ENCODE assay signal across 13 mouse cellular contexts in the genomic region with DNA sequence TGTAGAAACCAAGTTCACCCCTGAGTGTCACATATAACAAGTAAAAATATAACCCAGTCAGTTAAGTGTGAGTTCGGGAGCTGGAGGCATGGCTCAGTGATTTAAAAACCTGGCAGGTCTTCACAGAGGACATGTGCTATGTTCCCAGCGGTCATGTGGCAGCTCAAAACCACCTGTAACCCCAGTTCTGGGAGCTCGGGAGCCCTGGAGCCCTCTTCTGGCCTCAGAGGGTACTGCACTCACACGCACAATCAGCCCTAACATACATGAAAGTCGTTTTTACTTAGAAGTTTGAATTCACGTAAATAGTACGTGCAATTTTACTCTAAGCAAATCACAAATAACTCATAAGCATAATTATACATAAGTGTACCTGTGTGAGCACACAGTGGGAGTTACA.
A peak's percentile ranks its signal among the peaks of the same experiment; 100 is the strongest.
DNase-seq lines count a peak whose midpoint lies in the region; ATAC-seq and TF ChIP-seq lines count a peak whose summit lies in the region.
"Had no signal": no experiment of that assay in that cellular context is flagged by ENCODE, and none has a peak within 500 bp of the region (broad histone marks: within the 10 kb centered on the region; RNA-seq: fewer than 3 reads in every experiment).

No protein-coding gene starts in this region.

- H3K9me3 ChIP-seq in kidney, embryonic 15.5 days (replicated peaks) = no peaks in the 10 kb centered on the region
- H3K9me3 ChIP-seq in heart, embryonic 11.5 days (replicated peaks; ENCODE audit: control insufficient read depth, low read length) = no peaks in the 10 kb centered on the region
- H3K9me3 ChIP-seq: hindbrain, embryonic 13.5 days; midbrain, embryonic 13.5 days had no signal

- no peaks in the 10 kb centered on the region for H3K27me3 ChIP-seq in kidney, adult 2 months (replicated peaks; ENCODE audit: control insufficient read depth, insufficient read depth, low read length)
- H3K27me3 ChIP-seq in kidney, embryonic 15.5 days = no peaks in the 10 kb centered on the region
- H3K27me3 ChIP-seq in heart, embryonic 11.5 days (ENCODE audit: control insufficient read depth, insufficient read depth, low read length) = no peaks in the 10 kb centered on the region
- H3K27me3 ChIP-seq: hindbrain, embryonic 13.5 days; midbrain, embryonic 13.5 days had no signal

- DNase-seq in kidney, adult 2 months = no peak
- peak; percentile 13 for DNase-seq in thymus, postnatal 14 days
- no peak for DNase-seq in thymus, adult 18-20 months
- no peak for DNase-seq in spleen, postnatal 36 days (ENCODE audit: low spot score in 2 of 2)
- DNase-seq in adrenal gland, postnatal 14 days = no peak
- DNase-seq: adrenal gland, postnatal 36 days; kidney, postnatal 25 days; right cerebral cortex, postnatal 25 days had no signal

- no peak overlapping the region for H3K27ac ChIP-seq in kidney, adult 2 months (ENCODE audit: insufficient read depth, low read depth, low read length)
- no peak overlapping the region for H3K27ac ChIP-seq in kidney, embryonic 15.5 days
- no peak overlapping the region for H3K27ac ChIP-seq in bone marrow, adult 2 months (ENCODE audit: control insufficient read depth, insufficient read depth, low read depth, low read length, poor library complexity)
- H3K27ac ChIP-seq in heart, embryonic 11.5 days (ENCODE audit: low read depth, low read length) = no peak overlapping the region
- H3K27ac ChIP-seq: hindbrain, embryonic 13.5 days; midbrain, embryonic 13.5 days had no signal

- ATAC-seq in kidney, embryonic 15.5 days (replicated peaks; ENCODE audit: low FRiP score) = no peak
- ATAC-seq in heart, embryonic 11.5 days (replicated peaks; ENCODE audit: insufficient number of reproducible peaks, low FRiP score, low TSS enrichment) = no peak
- ATAC-seq: midbrain, embryonic 13.5 days had no signal

- H3K36me3 ChIP-seq in kidney, adult 2 months (ENCODE audit: control insufficient read depth, insufficient read depth, low read length) = no peaks in the 10 kb centered on the region
- H3K36me3 ChIP-seq in kidney, embryonic 15.5 days = no peaks in the 10 kb centered on the region
- H3K36me3 ChIP-seq in heart, embryonic 11.5 days (ENCODE audit: control insufficient read depth, insufficient read depth, low read length) = no peaks in the 10 kb centered on the region
- H3K36me3 ChIP-seq: hindbrain, embryonic 13.5 days; midbrain, embryonic 13.5 days had no signal

- H3K9ac ChIP-seq in kidney, embryonic 15.5 days = no peak overlapping the region
- no peak overlapping the region for H3K9ac ChIP-seq in heart, embryonic 11.5 days (ENCODE audit: low read depth, low read length)
- H3K9ac ChIP-seq: hindbrain, embryonic 13.5 days; midbrain, embryonic 13.5 days had no signal

- 0 out of 2 replicates have a peak, but pooled peaks have one; percentile 10 for TF ChIP-seq CTCF in kidney, adult 2 months (conservative IDR thresholded peaks at IDR 0.05; ENCODE audit: insufficient read depth, insufficient read length, low read depth, low read length)
- peak; percentile 32; the same call in 1 of the 2 replicates for TF ChIP-seq CTCF in bone marrow, adult 2 months (IDR thresholded peaks at IDR 0.05; ENCODE audit: control insufficient read depth, insufficient read depth, low read length)

- no peak overlapping the region for H3K4me2 ChIP-seq in kidney, embryonic 15.5 days
- no peak overlapping the region for H3K4me2 ChIP-seq in heart, embryonic 11.5 days
- H3K4me2 ChIP-seq: hindbrain, embryonic 13.5 days; midbrain, embryonic 13.5 days had no signal

- no peaks in the 10 kb centered on the region for H3K4me1 ChIP-seq in kidney, adult 2 months (ENCODE audit: control insufficient read depth, insufficient read depth, low read length)
- no peaks in the 10 kb centered on the region for H3K4me1 ChIP-seq in kidney, embryonic 15.5 days
- no peaks in the 10 kb centered on the region for H3K4me1 ChIP-seq in bone marrow, adult 2 months (ENCODE audit: control insufficient read depth, insufficient read depth, low read length)
- H3K4me1 ChIP-seq in heart, embryonic 11.5 days (ENCODE audit: control insufficient read depth, insufficient read depth, low read length) = 0 out of 2 replicates have a peak, but pooled peaks cover 3% of the 10 kb centered on the region
- H3K4me1 ChIP-seq: hindbrain, embryonic 13.5 days; midbrain, embryonic 13.5 days had no signal

- H3K4me3 ChIP-seq in kidney, adult 2 months (ENCODE audit: insufficient read depth, low read depth, low read length) = no peak overlapping the region
- H3K4me3 ChIP-seq in kidney, embryonic 15.5 days (replicated peaks) = no peak overlapping the region
- H3K4me3 ChIP-seq in bone marrow, adult 2 months (replicated peaks; ENCODE audit: control insufficient read depth, low read depth, low read length) = no peak overlapping the region
- no peak overlapping the region for H3K4me3 ChIP-seq in heart, embryonic 11.5 days (ENCODE audit: low read depth, low read length)
- H3K4me3 ChIP-seq: hindbrain, embryonic 13.5 days; midbrain, embryonic 13.5 days had no signal

- 89% methylated on average over 7 of the region's 7 CpGs for WGBS in kidney, adult 2 months
- WGBS in kidney, embryonic 15.5 days = 93% methylated on average over 7 of the region's 7 CpGs
- 84% methylated on average over 7 of the region's 7 CpGs for whole genome bisulfite sequencing in bone marrow, adult 2 months
- 84% methylated on average over 7 of the region's 7 CpGs for WGBS in heart, embryonic 11.5 days (ENCODE audit: insufficient replicate concordance)

- TF ChIP-seq POLR2A in kidney, adult 2 months (IDR thresholded peaks at IDR 0.05; ENCODE audit: low read depth, low read length) = no peak
- no peak for TF ChIP-seq POLR2A in bone marrow, adult 2 months (IDR thresholded peaks at IDR 0.05; ENCODE audit: borderline replicate concordance, control insufficient read depth, low read depth, low read length)
